Mouse (Mus musculus) right cerebral cortex, postnatal 4 days (tissue): ENCODE measurements around the gene Schip1.

Experiments used
- DNase-seq: peaks from one replicate; pipeline ENCODE4 v3.0.0-alpha.2; 2022

Gene Schip1

DNA sequence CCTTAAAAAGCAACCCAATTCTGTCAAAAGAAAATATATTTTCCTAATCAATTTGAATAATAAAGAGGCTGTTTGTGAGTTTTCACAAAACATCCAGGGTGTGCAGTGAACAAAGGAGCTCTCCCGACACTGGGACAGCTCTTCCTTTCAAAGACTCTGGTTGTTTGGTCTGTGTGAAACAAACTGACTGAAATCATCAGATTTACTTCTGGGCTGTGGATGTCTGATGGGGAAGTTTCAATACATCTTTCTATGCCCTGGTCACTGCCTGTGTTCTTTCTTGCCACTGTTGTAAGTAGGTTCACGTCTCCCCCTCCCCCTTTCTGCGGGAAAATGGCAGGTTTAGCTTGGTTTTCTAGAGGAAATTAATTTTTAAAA is 449.5 kb downstream of the Schip1 start:
- no peak for DNase-seq

GRCm38 (mm10) chr3:68514717-68515116 is 450.1 kb downstream of the Schip1 start:
- no peak for DNase-seq

- no peak for DNase-seq
Measured at GRCm38 (mm10) chr3:68516393-68517081, 451.9 kb downstream of the Schip1 start.

- no peak for DNase-seq
Measured at GRCm38 (mm10) chr3:68517236-68517635, 452.6 kb downstream of the Schip1 start.

DNA sequence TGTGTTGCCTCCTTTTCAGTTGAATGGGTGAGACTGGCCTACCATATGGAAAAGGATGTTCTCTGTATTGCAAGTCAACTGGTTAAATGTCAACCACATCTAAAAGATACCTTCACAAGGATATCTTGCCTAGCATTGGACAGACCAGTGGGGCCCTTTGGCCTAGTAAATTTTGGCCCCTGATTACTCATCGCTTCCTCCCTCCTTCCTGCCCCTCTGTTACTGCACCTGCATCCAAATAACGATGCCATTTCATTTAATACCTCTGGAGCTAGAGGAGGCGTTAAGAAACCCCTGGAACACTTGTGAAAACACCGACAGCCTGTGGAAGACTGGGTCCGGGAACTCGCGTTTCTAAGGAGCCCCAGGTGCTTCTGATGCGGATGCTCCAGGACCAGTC is 453.4 kb downstream of the Schip1 start:
- DNase-seq, result no peak

GRCm38 (mm10) chr3:68518586-68518985 is 454.0 kb downstream of the Schip1 start:
- DNase-seq, result no peak

- no peak for DNase-seq
Measured at GRCm38 (mm10) chr3:68525361-68525878, 460.8 kb downstream of the Schip1 start.

- no peak for DNase-seq
Measured at GRCm38 (mm10) chr3:68526416-68526815, 461.8 kb downstream of the Schip1 start.

GRCm38 (mm10) chr3:68527182-68527581 is 462.6 kb downstream of the Schip1 start:
- DNase-seq, result no peak

- DNase-seq, result no peak
Measured at GRCm38 (mm10) chr3:68531908-68532307, 467.3 kb downstream of the Schip1 start.

- DNase-seq, result no peak
Measured at GRCm38 (mm10) chr3:68534571-68535051, 470.0 kb downstream of the Schip1 start.

DNA sequence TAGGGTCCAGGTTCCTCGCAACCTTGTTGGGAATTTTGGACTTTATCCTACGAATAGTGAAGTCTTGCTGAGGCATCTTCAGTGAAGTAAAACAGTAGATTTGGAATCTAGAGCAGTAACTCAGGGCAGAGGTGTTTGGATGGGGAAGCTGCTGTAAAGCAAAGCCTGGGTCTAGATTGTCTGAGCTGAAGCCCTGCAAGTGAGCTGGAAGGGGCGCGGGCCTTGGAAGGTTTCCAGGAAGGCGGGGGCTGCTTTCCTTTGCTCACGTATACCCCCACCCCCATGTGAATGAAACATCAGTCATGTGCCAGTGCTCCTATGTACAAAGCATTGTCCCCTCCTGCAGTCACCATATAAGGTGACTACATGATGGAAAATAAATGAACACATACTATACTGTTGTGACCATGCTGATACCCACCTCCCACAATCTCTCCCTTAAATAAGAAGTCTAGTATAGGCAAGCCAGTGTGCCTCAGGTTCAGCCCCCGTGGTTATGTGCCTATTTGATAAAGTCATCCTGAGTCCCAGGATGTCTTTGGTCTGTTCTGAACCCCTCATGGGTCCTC is 470.6 kb downstream of the Schip1 start:
- DNase-seq, result no peak

GRCm38 (mm10) chr3:68536071-68536470 is 471.5 kb downstream of the Schip1 start:
- no peak for DNase-seq

GRCm38 (mm10) chr3:68541688-68542087 is 477.1 kb downstream of the Schip1 start:
- no peak for DNase-seq

- DNase-seq, result peak; percentile 48
Measured at GRCm38 (mm10) chr3:68542944-68543501, 478.4 kb downstream of the Schip1 start.

DNA sequence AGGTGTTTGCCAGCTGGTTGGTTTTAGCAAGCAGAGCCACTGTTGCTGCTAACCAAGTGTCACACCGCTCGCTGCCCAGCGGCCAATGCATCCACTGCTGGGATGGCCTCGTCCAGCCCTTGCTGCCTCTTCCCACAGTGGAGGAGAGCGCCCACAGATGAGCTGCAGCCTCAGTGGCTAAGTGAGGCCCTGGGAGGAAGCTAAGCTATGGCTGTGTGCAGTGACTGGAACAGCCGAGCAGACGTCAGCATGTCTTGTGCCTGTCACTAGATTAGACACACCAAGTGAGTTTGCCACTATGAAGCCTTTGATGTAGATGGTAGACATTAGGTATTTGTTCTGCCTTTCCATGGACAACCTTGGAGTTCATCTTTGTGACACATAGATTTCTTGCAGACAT is 480.2 kb downstream of the Schip1 start:
- no peak for DNase-seq

GRCm38 (mm10) chr3:68545898-68546297 is 481.3 kb downstream of the Schip1 start:
- no peak for DNase-seq

DNA sequence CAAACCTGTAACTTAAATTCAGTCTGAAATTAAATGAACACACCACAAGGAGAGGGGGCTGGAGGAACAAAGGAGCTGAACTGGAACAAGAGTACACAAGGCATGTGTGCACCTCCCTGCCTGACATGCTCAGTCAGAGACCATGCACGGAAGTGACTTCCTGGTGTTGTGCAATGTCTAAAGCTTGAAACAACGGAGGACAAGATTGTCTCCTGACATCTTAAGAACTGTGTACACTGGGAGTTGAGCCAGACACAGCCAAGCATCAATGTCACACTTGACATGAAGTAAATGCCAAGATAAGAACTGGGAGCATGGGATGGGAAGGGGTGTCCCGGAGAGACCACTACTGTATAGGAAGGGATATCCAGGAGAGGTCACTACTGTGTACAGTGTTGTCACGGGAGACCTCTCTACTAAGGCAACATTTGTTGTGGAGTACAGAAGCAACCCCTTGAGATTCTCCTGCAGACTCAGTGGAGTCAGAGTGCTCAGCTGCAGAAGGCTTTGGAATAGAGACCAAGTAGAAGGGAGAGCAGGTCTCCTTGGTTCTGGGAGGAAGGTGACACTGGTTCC is 490.6 kb downstream of the Schip1 start:
- DNase-seq, result no peak

GRCm38 (mm10) chr3:68556891-68557290 is 492.3 kb downstream of the Schip1 start:
- DNase-seq, result no peak

DNA sequence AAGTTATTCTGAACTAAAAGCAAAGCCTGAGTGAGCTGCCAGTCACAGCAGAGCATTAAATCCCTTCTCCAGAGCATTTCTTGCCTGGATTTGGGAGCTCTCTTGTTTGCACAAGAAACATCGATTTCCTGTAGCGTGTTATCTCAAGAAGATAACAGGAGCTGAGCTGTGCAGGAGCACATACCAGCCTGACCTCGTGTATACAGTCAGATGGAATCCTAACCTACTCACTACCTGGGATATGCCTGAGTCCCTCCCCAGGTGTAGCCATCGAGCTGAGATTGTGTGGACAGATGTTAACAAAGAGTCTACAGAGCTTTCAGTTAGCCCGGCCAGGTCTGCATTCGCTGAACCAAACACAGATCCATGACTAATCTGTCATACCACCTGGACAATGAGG is 494.1 kb downstream of the Schip1 start:
- DNase-seq, result no peak

DNA sequence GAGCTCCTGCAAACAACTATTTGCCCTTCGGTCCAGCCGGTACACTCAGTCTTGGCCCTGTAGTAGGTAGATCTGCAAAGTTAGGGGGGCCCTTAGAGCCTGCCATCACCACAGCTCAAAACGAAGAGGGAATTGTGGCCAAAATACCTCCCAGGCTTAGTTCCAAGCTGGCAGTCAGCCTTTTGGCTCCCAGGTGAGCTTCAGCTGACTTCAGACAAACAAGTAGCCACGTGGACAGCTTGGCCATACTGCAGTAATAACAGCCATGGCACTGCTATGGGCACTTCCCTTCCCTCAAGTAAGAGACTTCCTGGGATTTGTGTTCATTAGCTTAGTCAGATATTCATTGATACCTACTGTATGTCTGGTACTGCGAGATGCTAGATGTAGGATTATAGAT is 495.5 kb downstream of the Schip1 start:
- no peak for DNase-seq

GRCm38 (mm10) chr3:68562838-68563237 is 498.2 kb downstream of the Schip1 start:
- no peak for DNase-seq

DNA sequence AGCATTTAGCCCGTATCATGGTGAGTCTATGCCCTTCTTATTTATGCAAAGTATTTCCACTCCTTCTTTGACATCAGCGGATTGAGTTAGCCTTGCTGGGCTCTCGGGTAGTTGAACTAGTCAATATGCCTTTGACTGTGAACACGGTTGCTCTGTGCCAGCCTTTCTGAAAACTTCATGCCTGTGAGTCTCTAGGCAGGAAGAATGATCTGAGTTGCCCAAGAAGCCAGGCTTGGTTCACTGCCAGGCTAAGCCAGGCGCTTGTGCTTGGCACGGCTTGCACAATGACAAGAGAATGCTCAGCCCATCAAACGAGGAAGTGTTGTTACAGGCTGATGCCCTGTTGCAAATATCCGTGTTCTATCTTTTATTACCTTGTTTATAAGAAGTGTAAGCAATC is 499.3 kb downstream of the Schip1 start:
- DNase-seq, result peak; percentile 58
